Mouse (Mus musculus): ENCODE results near the gene Anapc15-ps. TPM values are rescaled to one million over a fixed set of nuclear protein-coding genes. Genes with fewer than 3 reads are reported as not detected.
"Not testable (repeated sequence)": the region's sequence is repeated elsewhere in the genome, so short reads cannot be mapped to it uniquely, and the experiment has no call there.

Anapc15-ps gene
- polyA plus RNA-seq, 1 experiment from 2014 or later = not detected

GRCm38 (mm10) chr10:95631568-95631967 lies 41.7 kb downstream of the Anapc15-ps start:
- no peaks in the 10 kb centered on the region for H3K36me3 ChIP-seq (ENCODE audit: control insufficient read depth, insufficient read depth, low read length)
- no peak overlapping the region for H3K4me2 ChIP-seq (replicated peaks; ENCODE audit: low read depth, low read length)
- no peaks in the 10 kb centered on the region for H3K27me3 ChIP-seq (ENCODE audit: control insufficient read depth, insufficient read depth, low read length)
- no peak for ATAC-seq (ENCODE audit: low FRiP score, low TSS enrichment)
- no peak overlapping the region for H3K4me3 ChIP-seq (ENCODE audit: low read length)
- H3K9me3 ChIP-seq (ENCODE audit: control insufficient read depth, low read length) = no peaks in the 10 kb centered on the region
- H3K9ac ChIP-seq (ENCODE audit: low read depth, low read length) = no peak overlapping the region
- H3K4me1 ChIP-seq (ENCODE audit: control insufficient read depth, insufficient read depth, low read length) = no peaks in the 10 kb centered on the region
- H3K27ac ChIP-seq (ENCODE audit: low read depth, low read length) = no peak overlapping the region
- WGBS = 66% methylated on average over 2 of the region's 2 CpGs

- Histone ChIP-seq H3K27me3 (ENCODE audit: control insufficient read depth, insufficient read depth, low read length) (no peaks in the 10 kb centered on the region), H3K4me3 (ENCODE audit: low read length) (no peak overlapping the region), H3K9me3 (ENCODE audit: control insufficient read depth, low read length) (no peaks in the 10 kb centered on the region), H3K27ac (ENCODE audit: low read depth, low read length) (no peak overlapping the region), H3K4me2 (replicated peaks; ENCODE audit: low read depth, low read length) (no peak overlapping the region), H3K36me3 (ENCODE audit: control insufficient read depth, insufficient read depth, low read length) (no peaks in the 10 kb centered on the region), H3K4me1 (ENCODE audit: control insufficient read depth, insufficient read depth, low read length) (no peaks in the 10 kb centered on the region), H3K9ac (ENCODE audit: low read depth, low read length) (no peak overlapping the region)
- WGBS = 83% methylated on average over 10 of the region's 10 CpGs
- ATAC-seq (ENCODE audit: low FRiP score, low TSS enrichment) = no peak
Observed at GRCm38 (mm10) chr10:95630726-95631345, 42.4 kb downstream of the Anapc15-ps start.

DNA sequence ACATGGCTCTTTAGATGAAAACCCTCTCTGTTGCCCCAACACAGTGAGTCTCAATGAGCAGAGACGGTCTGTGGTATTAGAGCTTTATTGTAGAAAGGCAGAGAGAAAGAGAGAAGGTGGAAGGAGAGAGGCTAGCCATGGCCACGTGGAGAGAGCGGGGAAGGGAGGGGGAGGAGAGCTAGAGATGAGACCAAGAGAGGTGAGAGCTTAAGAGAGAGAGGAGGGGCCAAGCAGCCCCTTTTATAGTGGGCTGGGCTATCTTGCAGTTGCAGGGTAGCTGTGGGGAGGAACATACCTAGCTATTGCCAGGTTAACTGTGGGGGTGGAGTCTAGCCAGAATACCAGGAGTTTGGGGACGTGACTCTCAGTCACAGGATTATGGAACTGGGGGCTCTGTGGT lies 43.1 kb downstream of the Anapc15-ps start:
- not testable (repeated sequence) for H3K27ac ChIP-seq (ENCODE audit: low read depth, low read length); ATAC-seq (ENCODE audit: low FRiP score, low TSS enrichment); H3K9ac ChIP-seq (ENCODE audit: low read depth, low read length); H3K4me3 ChIP-seq (ENCODE audit: low read length); H3K27me3 ChIP-seq (ENCODE audit: control insufficient read depth, insufficient read depth, low read length); H3K4me1 ChIP-seq (ENCODE audit: control insufficient read depth, insufficient read depth, low read length); H3K36me3 ChIP-seq (ENCODE audit: control insufficient read depth, insufficient read depth, low read length); H3K4me2 ChIP-seq (replicated peaks; ENCODE audit: low read depth, low read length); H3K9me3 ChIP-seq (ENCODE audit: control insufficient read depth, low read length)
- 73% methylated on average over 4 of the region's 4 CpGs for WGBS

DNA sequence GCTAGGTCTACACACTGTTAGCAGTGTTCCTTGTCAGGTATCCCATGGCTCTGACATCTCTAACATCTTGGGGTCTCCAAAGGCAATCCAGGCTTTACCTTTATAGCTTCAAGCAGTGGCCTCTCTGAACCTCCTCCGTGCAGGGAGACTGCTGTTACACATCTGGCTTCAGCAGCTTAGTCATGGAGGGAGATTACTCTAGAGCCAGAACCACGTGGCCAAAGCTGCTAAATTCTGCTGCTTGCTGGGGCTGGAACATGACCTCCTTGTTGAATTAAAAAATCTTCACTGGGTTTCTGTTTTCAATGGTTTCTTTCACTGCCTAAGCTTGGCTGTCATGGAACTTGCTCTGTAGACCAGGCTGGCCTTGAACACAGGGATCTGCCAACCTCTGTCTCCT lies 44.9 kb downstream of the Anapc15-ps start:
- Histone ChIP-seq H3K36me3 (ENCODE audit: control insufficient read depth, insufficient read depth, low read length) (no peaks in the 10 kb centered on the region), H3K4me1 (ENCODE audit: control insufficient read depth, insufficient read depth, low read length) (0 out of 2 replicates have a peak, but pooled peaks cover 4% of the 10 kb centered on the region), H3K27ac (ENCODE audit: low read depth, low read length) (no peak overlapping the region), H3K4me2 (replicated peaks; ENCODE audit: low read depth, low read length) (no peak overlapping the region), H3K27me3 (ENCODE audit: control insufficient read depth, insufficient read depth, low read length) (no peaks in the 10 kb centered on the region), H3K9me3 (ENCODE audit: control insufficient read depth, low read length) (no peaks in the 10 kb centered on the region), H3K9ac (ENCODE audit: low read depth, low read length) (no peak overlapping the region), H3K4me3 (ENCODE audit: low read length) (no peak overlapping the region)
- no peak for ATAC-seq (ENCODE audit: low FRiP score, low TSS enrichment)
- WGBS = 72% methylated on average over 2 of the region's 2 CpGs

DNA sequence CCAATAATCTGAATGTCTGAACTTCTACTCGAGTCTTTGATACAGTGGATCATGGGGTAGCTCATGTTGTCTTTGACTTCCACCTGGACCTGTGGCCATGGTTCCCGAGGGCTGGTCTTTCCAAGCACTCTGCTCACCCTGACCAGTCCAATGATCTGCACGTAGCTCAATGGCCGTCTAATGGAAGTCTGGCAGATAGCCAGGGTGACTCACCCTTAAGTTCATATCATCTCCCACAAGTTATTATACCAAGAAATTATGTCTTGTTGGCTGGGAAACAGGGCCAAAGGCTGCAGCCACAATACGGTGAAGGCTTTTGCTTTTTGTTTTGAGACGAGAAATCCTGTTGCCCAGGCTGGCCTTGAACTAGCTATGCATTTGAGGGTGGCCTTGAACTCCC lies 45.9 kb downstream of the Anapc15-ps start:
- no peak overlapping the region for H3K4me2 ChIP-seq (replicated peaks; ENCODE audit: low read depth, low read length)
- H3K9me3 ChIP-seq (ENCODE audit: control insufficient read depth, low read length) = no peaks in the 10 kb centered on the region
- 0 out of 2 replicates have a peak, but pooled peaks cover 8% of the 10 kb centered on the region for H3K4me1 ChIP-seq (ENCODE audit: control insufficient read depth, insufficient read depth, low read length)
- H3K9ac ChIP-seq (ENCODE audit: low read depth, low read length) = no peak overlapping the region
- H3K4me3 ChIP-seq (ENCODE audit: low read length) = no peak overlapping the region
- no peaks in the 10 kb centered on the region for H3K36me3 ChIP-seq (ENCODE audit: control insufficient read depth, insufficient read depth, low read length)
- 79% methylated on average over 6 of the region's 6 CpGs for WGBS
- H3K27ac ChIP-seq (ENCODE audit: low read depth, low read length) = no peak overlapping the region
- H3K27me3 ChIP-seq (ENCODE audit: control insufficient read depth, insufficient read depth, low read length) = no peaks in the 10 kb centered on the region
- ATAC-seq (ENCODE audit: low FRiP score, low TSS enrichment) = no peak

DNA sequence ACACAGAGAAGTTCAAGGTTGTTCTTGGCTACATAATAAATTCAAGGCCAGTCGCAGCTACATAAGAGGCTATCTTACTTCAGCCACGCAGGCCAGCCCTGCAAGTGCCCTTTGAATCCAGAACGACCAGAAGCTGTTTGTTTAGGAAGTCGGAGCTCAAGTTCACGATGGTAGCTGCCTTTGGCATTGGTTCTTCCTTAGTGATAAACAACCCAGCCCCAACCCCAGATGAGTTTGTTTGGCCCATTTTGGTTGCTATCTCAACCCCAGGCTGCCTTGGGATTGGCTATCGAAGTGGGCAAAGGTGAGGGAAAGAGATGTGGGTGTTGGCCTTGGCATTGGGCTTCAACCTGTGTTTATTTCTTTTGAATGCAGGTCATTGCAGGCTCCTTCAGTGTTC lies 48.0 kb downstream of the Anapc15-ps start:
- ATAC-seq (ENCODE audit: low FRiP score, low TSS enrichment) = no peak
- H3K27me3 ChIP-seq (ENCODE audit: control insufficient read depth, insufficient read depth, low read length) = no peaks in the 10 kb centered on the region
- no peak overlapping the region for H3K4me2 ChIP-seq (replicated peaks; ENCODE audit: low read depth, low read length)
- WGBS = 82% methylated on average over 6 of the region's 6 CpGs
- no peaks in the 10 kb centered on the region for H3K9me3 ChIP-seq (ENCODE audit: control insufficient read depth, low read length)
- H3K4me1 ChIP-seq (ENCODE audit: control insufficient read depth, insufficient read depth, low read length) = 0 out of 2 replicates have a peak, but pooled peaks cover 8% of the 10 kb centered on the region
- no peak overlapping the region for H3K4me3 ChIP-seq (ENCODE audit: low read length)
- no peak overlapping the region for H3K27ac ChIP-seq (ENCODE audit: low read depth, low read length)
- H3K36me3 ChIP-seq (ENCODE audit: control insufficient read depth, insufficient read depth, low read length) = no peaks in the 10 kb centered on the region
- no peak overlapping the region for H3K9ac ChIP-seq (ENCODE audit: low read depth, low read length)

DNA sequence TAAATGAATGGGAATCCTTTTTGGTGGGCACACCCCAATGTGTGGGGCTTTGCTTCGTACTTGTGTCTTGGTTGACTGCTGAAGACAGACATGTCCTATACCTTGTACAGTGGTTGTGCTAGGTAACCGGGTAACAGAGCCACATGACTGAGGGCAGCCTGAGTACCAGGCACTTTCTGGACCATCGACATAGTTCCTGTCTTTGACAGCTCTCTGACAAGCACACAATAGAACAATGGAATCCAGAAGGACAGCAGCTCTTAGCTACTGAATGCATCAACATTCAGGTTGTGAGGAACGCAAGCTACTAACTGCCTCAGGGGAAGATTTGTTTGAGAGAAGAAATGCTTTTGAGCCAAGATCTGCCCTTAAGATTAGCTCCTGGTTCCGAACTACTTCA lies 49.2 kb downstream of the Anapc15-ps start:
- Histone ChIP-seq H3K9ac (ENCODE audit: low read depth, low read length) (no peak overlapping the region), H3K4me2 (replicated peaks; ENCODE audit: low read depth, low read length) (no peak overlapping the region), H3K9me3 (ENCODE audit: control insufficient read depth, low read length) (no peaks in the 10 kb centered on the region), H3K4me1 (ENCODE audit: control insufficient read depth, insufficient read depth, low read length) (0 out of 2 replicates have a peak, but pooled peaks cover 8% of the 10 kb centered on the region), H3K36me3 (ENCODE audit: control insufficient read depth, insufficient read depth, low read length) (no peaks in the 10 kb centered on the region), H3K27ac (ENCODE audit: low read depth, low read length) (no peak overlapping the region), H3K27me3 (ENCODE audit: control insufficient read depth, insufficient read depth, low read length) (no peaks in the 10 kb centered on the region), H3K4me3 (ENCODE audit: low read length) (no peak overlapping the region)
- WGBS = 61% methylated on average over 5 of the region's 5 CpGs
- ATAC-seq (ENCODE audit: low FRiP score, low TSS enrichment) = 0 out of 2 replicates have a peak, but pooled peaks have one; percentile 28

- ATAC-seq (ENCODE audit: low FRiP score, low TSS enrichment) = no peak
- no peak overlapping the region for H3K27ac ChIP-seq (ENCODE audit: low read depth, low read length)
Observed at GRCm38 (mm10) chr10:95623518-95623905, 49.7 kb downstream of the Anapc15-ps start.

More at GRCm38 (mm10) chr10:95623518-95623905, 49.7 kb downstream of the Anapc15-ps start:
- H3K36me3 ChIP-seq (ENCODE audit: control insufficient read depth, insufficient read depth, low read length) = no peaks in the 10 kb centered on the region
- H3K4me2 ChIP-seq (replicated peaks; ENCODE audit: low read depth, low read length) = no peak overlapping the region
- no peak overlapping the region for H3K9ac ChIP-seq (ENCODE audit: low read depth, low read length)
- 60% methylated on average over 4 of the region's 4 CpGs for WGBS
- no peaks in the 10 kb centered on the region for H3K27me3 ChIP-seq (ENCODE audit: control insufficient read depth, insufficient read depth, low read length)
- no peak overlapping the region for H3K4me3 ChIP-seq (ENCODE audit: low read length)
- H3K4me1 ChIP-seq (ENCODE audit: control insufficient read depth, insufficient read depth, low read length) = 0 out of 2 replicates have a peak, but pooled peaks cover 8% of the 10 kb centered on the region
- no peaks in the 10 kb centered on the region for H3K9me3 ChIP-seq (ENCODE audit: control insufficient read depth, low read length)
